Mouse (Mus musculus) cerebellum, adult 8-10 months (tissue): Measurements from ENCODE around the gene Tomt.

ENCODE experiments used
- DNase-seq: peaks from one replicate; pipeline ENCODE4 v3.0.0; 2022

Tomt gene

GRCm38 (mm10) chr7:101852846-101853245 lies 53.3 kb downstream of the Tomt start:
- DNase-seq, result no peak

- DNase-seq, result no peak
Observed at GRCm38 (mm10) chr7:101851689-101852088, 54.5 kb downstream of the Tomt start.
